Mouse (Mus musculus) ovary, postnatal 14 days (tissue): ENCODE measurements around the gene Nebl.
A peak's percentile ranks its signal among the peaks of the same experiment; 100 is the strongest.

Experiments used
- DNase-seq: peaks from one replicate; pipeline ENCODE4 v3.0.0; 2022; ENCODE audit warnings: low spot score

Nebl gene

GRCm38 (mm10) chr2:17515686-17516085 is 215.6 kb downstream of the Nebl start:
- DNase-seq, result no peak

GRCm38 (mm10) chr2:17514765-17515164 is 216.5 kb downstream of the Nebl start:
- DNase-seq, result no peak

- no peak for DNase-seq
These were observed 221.3 kb downstream of the Nebl start for GRCm38 (mm10) chr2:17509942-17510341.

- DNase-seq, result no peak
These were observed 223.9 kb downstream of the Nebl start for GRCm38 (mm10) chr2:17507362-17507761.

GRCm38 (mm10) chr2:17504115-17504774 is 227.0 kb downstream of the Nebl start:
- no peak for DNase-seq

GRCm38 (mm10) chr2:17501075-17501474 is 230.2 kb downstream of the Nebl start:
- no peak for DNase-seq

- no peak for DNase-seq
These were observed 265.6 kb downstream of the Nebl start for GRCm38 (mm10) chr2:17465517-17466174.

GRCm38 (mm10) chr2:17460434-17460833 is 270.8 kb downstream of the Nebl start:
- no peak for DNase-seq

- DNase-seq, result no peak
These were observed 277.6 kb downstream of the Nebl start for GRCm38 (mm10) chr2:17453676-17454075.

- DNase-seq, result no peak
These were observed 282.9 kb downstream of the Nebl start for GRCm38 (mm10) chr2:17448341-17448740.

GRCm38 (mm10) chr2:17443581-17443980 is 287.7 kb downstream of the Nebl start:
- DNase-seq, result no peak

GRCm38 (mm10) chr2:17438317-17438716 is 292.9 kb downstream of the Nebl start:
- DNase-seq, result no peak

GRCm38 (mm10) chr2:17436739-17437440 is 294.4 kb downstream of the Nebl start:
- DNase-seq, result no peak

- DNase-seq, result no peak
These were observed 296.0 kb downstream of the Nebl start for GRCm38 (mm10) chr2:17435217-17435616.

GRCm38 (mm10) chr2:17429028-17429427 is 302.2 kb downstream of the Nebl start:
- DNase-seq, result no peak

- DNase-seq, result no peak
These were observed 303.1 kb downstream of the Nebl start for GRCm38 (mm10) chr2:17428156-17428555.

GRCm38 (mm10) chr2:17422967-17423366 is 308.3 kb downstream of the Nebl start:
- DNase-seq, result peak; percentile 9

- DNase-seq, result no peak
These were observed 315.9 kb downstream of the Nebl start for GRCm38 (mm10) chr2:17415347-17415746.

- no peak for DNase-seq
These were observed 316.9 kb downstream of the Nebl start for GRCm38 (mm10) chr2:17414324-17414723.

GRCm38 (mm10) chr2:17413496-17414268 is 317.6 kb downstream of the Nebl start:
- no peak for DNase-seq

- no peak for DNase-seq
These were observed 322.0 kb downstream of the Nebl start for GRCm38 (mm10) chr2:17409276-17409675.

- DNase-seq, result no peak
These were observed 325.2 kb downstream of the Nebl start for GRCm38 (mm10) chr2:17405899-17406531.
